Mouse (Mus musculus) right cerebral cortex, postnatal 36 days (tissue): ENCODE results near the gene Fgf2.
A peak's percentile ranks its signal among the peaks of the same experiment; 100 is the strongest.

Source experiments
- DNase-seq, 2 experiments: peaks; one replicate each; pipeline ENCODE4 v3.0.0; 2022; ENCODE audit warnings: low spot score in 2 of 2, mixed read lengths in 1 of 2

Gene Fgf2

DNA sequence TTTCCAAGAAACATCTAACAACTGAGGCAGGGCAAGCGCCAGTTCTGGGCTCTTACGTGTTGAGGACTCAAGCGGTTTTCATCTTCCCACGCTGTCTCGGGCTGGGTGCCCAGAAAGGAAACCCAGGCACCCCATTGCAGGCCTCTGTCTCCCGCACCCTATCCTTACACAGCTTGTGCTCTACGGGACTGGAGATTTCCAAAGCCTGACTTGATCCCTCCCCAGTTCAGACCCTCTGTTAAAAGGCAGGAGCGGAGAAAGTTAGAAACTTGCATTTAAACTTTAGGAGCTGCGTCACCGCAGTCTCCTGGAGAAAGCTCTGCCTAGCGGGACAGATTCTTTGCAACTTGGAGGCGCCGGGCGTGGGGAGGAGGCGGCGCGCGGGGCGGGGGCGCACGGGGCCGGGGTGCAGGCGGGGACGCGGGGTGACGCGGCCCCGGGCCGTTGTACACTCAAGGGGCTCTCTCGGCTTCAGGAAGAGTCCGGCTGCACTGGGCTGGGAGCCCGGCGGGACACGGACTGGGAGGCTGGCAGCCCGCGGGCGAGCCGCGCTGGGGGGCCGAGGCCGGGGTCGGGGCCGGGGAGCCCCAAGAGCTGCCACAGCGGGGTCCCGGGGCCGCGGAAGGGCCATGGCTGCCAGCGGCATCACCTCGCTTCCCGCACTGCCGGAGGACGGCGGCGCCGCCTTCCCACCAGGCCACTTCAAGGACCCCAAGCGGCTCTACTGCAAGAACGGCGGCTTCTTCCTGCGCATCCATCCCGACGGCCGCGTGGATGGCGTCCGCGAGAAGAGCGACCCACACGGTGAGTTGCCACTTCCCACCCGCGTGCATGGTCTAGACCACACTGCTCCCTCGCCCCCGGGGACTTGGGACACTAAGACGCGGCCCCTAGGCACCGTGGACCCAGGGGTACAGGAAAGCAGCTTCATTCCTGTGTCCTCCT is at the start of gene Fgf2:
Fgf2 (plus strand) TSS at position 126 of the 945 bp plus-strand sequence.
- peak; percentile 17 to 44 for DNase-seq

DNA sequence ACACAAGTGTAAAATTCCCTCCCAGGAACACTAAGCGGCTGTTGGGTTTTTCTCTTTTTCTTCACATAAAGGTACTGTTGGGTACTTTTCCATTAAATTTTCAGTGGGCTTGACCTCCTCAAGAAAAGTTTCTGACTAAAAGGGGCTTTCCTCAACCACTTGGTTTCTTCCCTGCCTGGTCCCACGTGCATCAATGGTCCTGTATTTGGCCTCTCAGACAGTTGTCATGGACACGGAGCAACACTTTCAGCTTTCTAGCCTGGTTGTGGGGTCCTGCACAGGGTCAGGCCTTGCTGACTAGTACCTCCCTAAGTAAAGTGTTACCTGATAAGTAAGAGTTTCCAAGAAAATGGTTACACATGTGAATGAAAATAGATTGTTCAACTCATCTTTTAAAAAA is 48.7 kb upstream of the Fgf2 start:
- no peak for DNase-seq

DNA sequence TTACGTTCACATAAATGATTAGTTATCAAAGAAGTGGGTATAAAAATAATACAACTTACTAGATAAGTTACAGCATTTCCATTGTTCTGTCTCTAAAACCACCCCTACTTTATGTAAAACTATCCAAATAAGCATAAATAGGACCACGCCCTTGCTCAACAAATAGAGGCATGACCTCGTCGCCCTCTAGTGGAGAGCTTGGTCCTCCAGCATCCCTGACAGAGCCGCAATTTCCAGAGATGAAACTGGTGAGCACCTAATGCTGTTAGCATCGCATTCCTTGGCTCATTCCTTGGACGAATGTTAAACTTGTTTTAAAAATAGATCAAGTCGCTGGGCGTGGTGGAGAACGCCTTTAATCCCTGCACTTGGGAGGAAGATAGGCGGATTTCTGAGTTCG is 45.5 kb upstream of the Fgf2 start:
- DNase-seq: no peak

DNA sequence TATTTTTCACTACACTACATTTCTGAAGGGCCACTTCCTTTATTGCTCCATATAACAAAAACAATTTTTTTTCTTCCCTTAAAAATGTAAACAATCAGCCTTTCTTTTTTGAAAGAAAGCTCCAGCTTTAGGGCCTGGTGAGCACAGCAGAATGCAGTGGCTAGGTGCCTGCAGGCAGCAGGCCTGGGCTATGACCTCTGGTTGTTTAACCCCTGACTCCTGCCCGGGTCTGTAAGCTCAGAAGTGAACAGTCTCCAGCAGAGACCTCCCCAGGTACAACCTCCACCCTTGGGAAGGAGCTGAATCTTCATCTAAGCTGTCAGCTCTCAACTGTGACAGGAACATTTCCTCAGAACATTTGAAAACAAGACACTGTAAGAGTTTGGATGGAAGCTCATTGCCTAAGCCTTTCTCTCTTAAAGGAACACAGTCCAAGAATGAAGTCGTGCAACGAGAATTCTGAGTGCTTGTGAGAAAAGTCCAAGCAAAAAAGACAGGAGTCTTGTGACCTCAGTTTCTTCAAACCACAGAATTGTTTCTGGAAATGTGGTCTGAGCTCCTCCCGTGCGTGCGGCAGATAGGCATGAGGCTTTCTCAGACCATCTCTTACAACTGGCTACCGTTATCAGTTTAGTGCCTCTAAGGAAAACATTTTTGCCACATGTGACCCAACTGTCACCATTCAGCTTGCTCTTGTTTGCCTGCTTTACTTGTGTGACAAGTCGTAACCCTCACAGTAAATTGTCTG is 44.6 kb upstream of the Fgf2 start:
- DNase-seq: no peak

DNA sequence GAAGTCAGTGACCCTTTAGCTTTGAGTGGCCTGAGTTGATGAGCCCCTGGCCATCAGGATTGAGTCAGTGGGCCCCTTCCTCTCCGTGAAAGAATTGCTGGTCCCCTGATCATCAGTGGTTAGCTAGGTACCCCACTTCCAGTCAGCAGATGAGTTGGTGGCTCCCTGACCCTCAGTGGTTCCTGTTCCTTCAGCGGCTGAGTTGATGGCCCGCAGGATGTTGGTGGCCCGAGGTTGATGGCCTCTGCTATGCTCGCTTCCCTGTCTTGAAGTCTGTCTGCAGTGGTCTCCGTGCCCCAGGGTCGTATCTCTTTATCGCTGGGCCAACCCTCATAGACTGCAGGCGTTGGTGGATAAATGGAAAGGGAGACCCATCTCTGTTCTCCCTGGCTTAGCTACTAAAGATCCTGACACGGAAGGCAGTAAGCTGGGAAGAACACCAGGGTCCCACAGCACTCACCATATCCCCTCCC is 36.2 kb upstream of the Fgf2 start:
- DNase-seq: no peak

DNA sequence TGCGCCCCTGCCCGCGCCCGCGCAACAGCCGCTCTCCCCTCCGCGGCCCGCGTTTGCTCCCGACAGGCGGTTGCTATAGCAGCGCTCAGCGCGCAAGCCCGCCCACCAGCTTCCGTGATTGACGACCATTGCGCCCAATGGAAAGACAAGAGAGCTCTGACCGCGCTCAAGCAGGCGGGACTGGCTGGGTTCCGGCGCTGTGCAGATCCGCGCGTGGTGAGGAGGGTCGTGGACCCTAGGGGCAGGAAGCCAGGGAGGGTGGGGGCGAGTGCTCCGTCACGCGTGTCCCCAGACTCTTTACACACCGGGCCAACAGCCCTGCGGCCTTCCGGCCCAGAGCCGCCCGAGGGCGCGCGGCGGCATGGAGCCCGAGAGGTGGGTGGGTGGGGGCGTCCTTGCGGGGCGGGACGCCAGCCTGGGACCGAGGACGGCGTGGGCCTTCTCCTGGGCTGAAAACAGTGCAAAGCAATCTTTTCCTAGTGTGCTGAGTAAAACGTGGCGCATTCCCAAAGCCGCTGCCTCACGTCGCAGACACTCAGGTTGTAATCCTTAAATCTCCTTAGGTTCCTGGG is 35.7 kb upstream of the Fgf2 start, which contains the start of the genes Bbs12 and Cetn4:
Bbs12 (plus strand) TSS at position 185 of the 572 bp plus-strand sequence.
Cetn4 (minus strand) TSS at position 339 of the 572 bp plus-strand sequence.
- peak; percentile 93 to 94 for DNase-seq

DNA sequence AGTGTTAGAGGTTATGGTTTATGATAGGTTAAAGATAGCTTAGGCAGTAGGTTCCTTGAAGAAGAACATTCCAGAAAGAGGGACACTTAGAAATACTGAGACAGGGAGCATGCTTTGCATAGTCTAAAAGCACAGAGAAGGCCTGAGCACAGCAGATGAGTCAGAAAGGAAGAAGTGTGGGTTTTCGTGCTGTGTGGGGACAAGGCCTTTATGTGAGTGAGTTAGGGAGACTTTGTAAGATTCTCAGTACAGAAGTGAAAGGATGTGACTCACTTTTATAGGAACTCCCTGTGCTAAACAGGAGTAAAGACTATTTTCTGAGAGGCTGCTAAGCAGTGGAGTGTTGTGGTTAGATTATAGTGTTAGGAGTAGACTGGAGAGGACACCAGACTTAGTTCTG is 34.8 kb upstream of the Fgf2 start:
- DNase-seq: peak; percentile 26 to 50

DNA sequence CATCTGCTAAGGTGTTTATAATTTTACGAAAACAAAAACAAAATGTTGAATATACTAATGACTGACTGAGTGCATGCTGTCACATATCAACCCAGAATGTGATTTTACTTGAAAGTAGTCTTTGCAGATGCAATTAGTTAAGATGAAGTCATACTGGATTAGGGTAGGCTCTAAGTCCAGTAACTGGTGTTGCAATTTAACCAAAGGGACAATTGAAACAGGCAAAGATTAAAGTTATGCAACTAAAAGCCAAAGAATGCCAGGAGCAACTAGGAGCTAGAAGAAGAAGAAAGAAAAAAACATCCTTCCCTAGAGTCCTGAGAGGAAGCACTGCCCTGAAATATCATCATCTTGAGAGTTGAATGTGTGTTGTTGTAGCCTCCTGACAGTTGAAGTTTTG is 31.9 kb upstream of the Fgf2 start:
- DNase-seq: no peak

DNA sequence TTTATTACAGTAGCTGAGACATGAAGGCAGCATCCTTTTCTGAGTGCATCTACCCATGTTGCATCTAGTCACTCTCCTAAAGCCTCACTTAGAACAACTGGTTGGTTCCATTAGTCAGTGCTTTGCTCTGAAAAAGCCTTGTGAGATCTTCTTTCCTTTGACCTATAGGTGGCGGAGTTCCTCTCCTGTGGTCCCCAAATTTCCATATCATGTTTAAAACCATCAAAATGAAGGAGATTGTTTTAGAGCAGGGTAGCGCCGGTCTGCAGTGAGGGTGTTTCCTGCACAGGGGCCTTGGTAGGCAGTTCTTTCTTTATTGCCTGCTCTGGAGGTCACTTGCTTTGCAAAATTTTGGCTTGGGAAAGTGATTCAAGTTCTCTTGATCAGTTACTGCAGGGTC is 23.8 kb upstream of the Fgf2 start:
- DNase-seq: no peak

DNA sequence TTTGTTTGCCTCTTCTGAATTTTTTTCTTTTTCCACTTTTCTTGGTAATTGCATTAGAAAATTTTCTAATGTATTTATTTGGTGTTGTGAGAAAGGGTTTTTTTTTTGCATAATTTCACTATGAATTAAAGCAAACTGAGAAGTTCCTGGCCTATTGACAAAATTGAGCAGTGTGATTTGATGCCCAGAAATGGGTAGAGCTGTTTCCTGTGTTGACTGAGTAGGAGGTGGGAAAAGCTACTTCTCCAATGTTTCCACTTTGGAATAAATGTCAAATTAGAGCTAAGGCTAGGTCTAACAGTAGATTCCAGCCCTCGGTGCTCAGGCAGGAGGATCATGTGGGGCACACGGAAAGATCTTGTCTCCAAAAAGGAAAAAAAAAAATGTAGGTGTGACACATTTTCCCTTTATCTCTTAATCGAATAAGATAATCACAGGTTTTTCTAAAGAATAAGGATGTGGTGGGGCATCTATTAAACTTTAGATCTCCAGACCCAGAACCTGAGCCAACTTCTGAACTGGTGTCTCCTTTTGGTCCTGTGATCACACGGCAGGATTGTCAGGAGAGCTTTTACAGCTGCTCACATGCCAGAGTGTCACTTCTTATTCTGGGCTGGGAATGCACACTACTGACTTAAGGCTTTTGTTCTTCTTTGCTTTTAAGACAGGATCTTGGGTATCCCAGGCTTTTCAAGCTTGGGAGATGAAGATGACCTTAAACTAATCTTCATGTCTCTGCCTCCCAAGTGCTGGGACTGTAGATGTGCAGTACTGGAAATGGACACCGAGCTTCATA is 22.6 kb upstream of the Fgf2 start:
- no peak for DNase-seq

DNA sequence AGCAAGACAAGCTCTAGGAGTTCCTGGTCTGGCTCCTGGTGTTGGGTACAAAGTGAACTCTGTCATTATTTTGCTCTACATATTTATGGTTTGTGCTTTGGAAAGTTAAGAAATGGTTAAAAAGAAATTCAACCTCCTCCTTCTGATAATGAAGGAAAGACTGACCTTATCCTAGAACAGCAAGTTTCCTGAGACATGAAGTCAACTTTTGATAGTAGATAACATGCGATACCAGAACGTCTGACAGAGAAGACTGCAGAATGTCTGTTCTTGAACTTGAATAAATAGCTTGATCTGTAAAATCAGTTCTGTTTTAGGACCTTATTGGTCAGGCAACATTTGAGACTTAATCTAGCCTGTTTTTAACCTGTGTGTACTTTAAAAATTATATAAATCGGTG is 21.5 kb upstream of the Fgf2 start:
- no peak for DNase-seq

DNA sequence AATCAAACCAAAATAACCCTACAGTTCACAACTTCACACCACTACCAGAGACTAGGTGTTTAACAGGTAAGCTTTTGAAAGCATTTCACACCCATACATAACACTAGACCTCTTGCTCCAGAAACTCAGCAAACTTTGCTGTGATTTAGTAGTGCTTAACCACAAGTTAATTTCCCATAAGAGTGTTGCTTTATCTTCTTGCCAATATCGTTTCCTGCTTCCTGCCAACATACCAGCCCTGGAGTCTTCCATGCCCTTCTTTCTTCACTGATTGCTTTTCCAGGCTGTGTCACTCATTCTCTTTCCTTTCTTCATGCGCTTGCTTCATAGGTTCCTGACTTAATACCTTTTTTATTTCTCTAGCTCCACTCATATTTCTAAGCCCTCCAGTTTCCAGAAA is 19.7 kb upstream of the Fgf2 start:
- DNase-seq: no peak

DNA sequence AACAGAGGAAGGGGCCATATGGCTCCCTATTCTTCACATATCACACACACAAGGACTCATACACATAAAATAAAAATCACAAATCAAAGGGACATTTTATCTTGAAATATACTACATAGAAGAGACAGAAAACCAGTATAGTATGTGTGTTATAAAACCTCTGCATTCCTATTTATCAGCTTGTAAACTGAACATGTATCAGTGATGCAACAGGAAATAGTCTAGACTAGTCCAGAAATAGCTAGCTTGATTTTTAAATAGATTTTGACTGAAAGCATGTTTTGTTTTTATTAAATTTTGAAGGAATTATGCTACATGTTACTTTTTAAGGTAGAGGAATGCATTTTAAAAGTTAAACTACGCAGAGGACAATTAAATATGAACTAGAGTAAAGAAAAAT is 18.2 kb upstream of the Fgf2 start:
- no peak for DNase-seq

DNA sequence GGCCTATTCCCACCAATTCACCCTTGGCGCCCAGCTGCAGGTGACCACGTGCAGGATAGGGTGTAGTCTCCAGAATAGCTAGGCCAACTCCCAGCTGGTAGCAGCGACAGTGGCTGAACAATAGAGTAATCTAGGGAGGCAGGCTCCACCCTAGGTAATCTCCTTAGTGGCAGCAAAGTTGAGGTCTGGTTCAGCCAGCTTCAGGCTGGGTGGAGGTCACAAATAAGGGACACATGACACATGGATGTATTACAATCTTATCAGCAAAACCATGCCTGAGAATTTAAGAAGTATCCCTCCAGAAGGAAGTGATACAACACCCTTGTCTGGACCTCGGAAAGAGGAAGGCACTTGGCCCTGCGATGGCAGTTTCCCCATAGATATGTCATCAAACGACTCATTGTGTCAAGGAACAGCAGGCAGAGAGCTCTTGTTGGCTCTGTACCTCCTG is 16.1 kb upstream of the Fgf2 start:
- DNase-seq: no peak

DNA sequence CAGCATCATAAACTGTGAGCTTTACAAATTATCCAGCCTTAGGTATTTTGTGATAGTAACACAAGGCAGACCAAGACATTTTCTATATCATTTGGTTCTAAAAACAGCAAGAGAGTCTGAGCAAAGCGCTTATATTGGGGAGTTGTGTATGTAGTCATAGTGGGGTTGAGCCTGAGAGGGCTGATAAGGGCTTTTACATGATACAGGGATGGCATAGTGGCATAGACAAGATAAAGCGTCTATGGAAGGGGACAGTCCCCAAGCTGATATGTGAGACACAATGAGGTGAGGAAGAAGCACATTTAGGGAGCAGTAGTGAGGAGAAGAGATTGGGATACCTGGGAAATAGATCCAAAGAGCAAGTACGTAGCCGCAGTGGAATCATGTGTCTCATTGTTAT is 14.1 kb upstream of the Fgf2 start:
- DNase-seq: no peak

DNA sequence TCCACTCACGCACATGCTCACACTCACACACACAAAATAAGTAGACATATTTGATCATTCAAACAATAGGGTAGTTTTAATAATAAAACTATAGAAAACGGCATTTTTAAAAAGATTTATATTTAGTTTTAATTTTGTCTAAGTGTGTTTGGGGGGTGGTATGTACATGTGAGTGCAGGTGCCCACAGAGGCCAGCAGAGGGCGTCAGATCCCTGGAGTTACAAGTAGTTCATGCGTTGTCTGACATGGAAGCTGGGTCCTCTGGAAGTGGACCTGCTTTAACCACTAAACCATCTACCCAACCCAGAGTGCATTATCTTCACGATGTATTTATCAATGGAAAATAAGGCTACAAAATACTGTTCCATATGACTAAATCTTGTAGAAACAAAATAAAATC is 7.0 kb upstream of the Fgf2 start:
- no peak for DNase-seq

DNA sequence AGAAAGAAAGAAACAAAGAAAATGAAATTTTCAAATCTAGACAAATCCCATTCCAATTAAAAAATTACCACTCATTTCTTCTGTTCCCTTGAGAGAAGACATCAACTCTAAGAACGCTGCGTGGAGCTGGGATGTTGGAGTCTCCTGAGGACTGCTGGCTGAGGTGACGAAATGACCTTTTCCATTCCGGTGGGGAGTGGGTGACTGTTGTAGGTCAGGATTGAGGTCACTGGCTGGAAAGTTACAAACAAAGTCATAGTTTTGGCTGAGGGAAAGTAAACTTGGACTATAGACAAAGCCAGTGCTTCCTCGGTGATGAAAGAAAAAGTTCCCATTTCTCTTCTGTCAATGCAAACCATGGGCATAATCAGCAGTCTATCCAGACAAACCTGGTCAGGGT is 5.3 kb upstream of the Fgf2 start:
- DNase-seq: no peak

DNA sequence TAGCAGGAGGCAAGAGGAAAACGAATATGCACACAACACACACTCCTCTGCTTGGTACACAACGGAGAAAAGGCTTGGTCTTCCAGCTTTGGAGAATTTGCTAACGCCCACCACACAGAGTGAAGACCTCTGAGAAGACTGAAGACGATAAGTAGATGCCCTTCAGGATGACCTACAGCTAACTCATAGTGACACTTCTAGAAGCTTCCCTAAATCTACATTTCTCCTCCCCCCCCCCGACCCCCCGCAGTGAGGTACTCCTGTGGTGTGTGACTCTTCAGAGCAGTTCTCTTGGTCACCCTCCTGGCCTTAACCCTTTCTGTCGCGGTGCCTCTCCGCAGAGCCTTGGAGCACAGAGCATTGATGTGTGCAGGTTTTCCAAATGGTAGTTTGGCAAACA is 475 bp upstream of the Fgf2 start:
- no peak for DNase-seq

DNA sequence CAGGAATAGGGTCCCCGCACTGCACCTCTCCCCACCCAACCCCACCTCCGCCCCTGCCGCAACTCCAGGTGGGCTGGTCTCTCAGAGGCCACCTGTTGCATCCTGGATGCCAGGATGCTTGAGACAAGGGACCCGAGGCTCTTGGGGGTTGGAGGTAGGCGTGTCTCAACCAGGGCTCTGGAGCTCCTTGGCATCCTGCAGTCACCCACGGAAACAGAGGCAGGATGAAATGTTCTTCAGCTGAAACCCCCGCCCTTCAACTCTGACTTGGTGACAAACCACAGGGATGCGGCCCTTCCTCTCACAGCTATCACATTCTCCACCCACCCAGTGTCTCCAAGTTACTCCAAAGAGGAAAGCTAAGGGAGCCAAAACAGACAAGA is 1.0 kb downstream of the Fgf2 start:
- DNase-seq: no peak

DNA sequence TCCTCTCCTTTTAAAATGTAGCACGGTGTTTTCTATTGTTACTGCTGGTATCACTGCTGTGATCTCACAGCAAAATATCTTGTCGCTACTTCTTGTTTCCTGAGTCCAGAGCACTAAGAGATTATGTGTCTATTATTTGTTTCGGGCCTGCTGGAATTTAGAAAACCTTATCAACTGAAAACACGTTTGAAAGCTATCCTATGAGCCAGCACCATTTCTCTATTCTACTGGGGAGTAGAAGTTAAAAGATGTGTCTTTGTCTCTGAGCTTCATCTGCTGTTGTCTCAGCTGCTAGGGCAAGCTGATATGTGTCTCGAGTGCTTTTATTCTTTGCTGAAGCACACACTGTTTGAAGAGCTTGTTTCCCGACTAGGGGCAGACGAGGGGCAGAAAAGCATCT is 2.2 kb downstream of the Fgf2 start:
- DNase-seq: no peak

DNA sequence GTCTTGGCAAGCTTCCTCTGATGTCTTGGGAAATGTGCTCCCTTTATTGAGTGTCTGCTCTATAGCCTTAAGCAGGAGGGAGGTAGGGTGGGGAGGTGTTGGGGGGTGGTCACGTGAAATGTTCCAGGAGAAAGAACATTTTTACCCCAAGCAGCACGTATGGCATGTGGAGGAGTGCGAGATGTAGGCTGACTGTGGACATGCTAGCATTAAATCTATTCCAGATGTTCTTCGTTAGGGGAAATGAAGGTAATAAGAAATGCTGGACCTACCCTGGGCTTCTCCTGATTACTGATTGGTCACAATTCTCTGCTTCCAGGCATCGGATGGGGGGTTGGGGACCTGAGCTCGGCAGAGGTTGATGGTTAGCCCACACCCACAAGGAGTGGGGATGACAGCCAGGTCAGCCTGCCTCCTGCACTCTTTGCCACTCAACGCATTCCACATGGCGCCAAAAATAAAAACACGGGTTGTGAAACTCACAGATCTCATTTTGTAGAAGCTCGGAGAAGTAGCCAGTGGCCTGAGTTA is 5.9 kb downstream of the Fgf2 start:
- no peak for DNase-seq
